Mouse (Mus musculus) liver, embryonic 18 days (tissue): ENCODE results near the gene Psmb4. TPM values are rescaled to one million over a fixed set of nuclear protein-coding genes. Genes with fewer than 3 reads are reported as not detected.

ENCODE experiments used
- polyA plus RNA-seq: library from polyadenylated mRNA; depleted of rRNA; stranded (reverse); fragments of >200 nt; gene quantifications from 2 replicates; pipeline ENCODE4 v1.2.3, GENCODE M21; 2012; rRNA removed

The Psmb4 gene
- polyA plus RNA-seq, result 147 and 165 TPM in 2 replicates

GRCm38 (mm10) chr3:94886316-94887224 is at the start of gene Psmb4:
Psmb4 (minus strand) TSS chr3:94886961.

GRCm38 (mm10) chr3:94932809-94933564 is 46.2 kb upstream of the Psmb4 start, which contains the start of gene Selenbp1:
Selenbp1 (plus strand) TSS chr3:94933056.

GRCm38 (mm10) chr3:94837183-94837890 is 49.4 kb downstream of the Psmb4 start, which contains the start of gene Pogz:
Pogz (plus strand) TSS chr3:94837567.

Other genes starting within 250 kb of the Psmb4 start
- not detected in 2 replicates for gene Gm10972, start 243.8 kb downstream of the Psmb4 start, polyA plus RNA-seq
- 10.1 and 14.4 TPM in 2 replicates for gene Tuft1, start 228.1 kb downstream of the Psmb4 start, polyA plus RNA-seq
- 136 and 216 TPM in 2 replicates for gene Selenbp2, start 193.4 kb downstream of the Psmb4 start, polyA plus RNA-seq
- 9.0 and 10.7 TPM in 2 replicates for gene Cgn, start 100.5 kb downstream of the Psmb4 start, polyA plus RNA-seq
- 4.6 and 6.7 TPM in 2 replicates for gene Pogz, start 49.4 kb downstream of the Psmb4 start, polyA plus RNA-seq
- 200 and 241 TPM in 2 replicates for gene Selenbp1, start 46.1 kb upstream of the Psmb4 start, polyA plus RNA-seq
- 3.5 and 4.1 TPM in 2 replicates for gene Rfx5, start 67.1 kb upstream of the Psmb4 start, polyA plus RNA-seq
- 15.9 and 17.3 TPM in 2 replicates for gene Pi4kb, start 87.8 kb upstream of the Psmb4 start, polyA plus RNA-seq
- gene Zfp687, start 128.5 kb upstream of the Psmb4 start, polyA plus RNA-seq, result 5.1 and 6.5 TPM in 2 replicates
- 111 and 114 TPM in 2 replicates for gene Psmd4, start 155.7 kb upstream of the Psmb4 start, polyA plus RNA-seq
- gene Pip5k1a, start 220.0 kb upstream of the Psmb4 start, polyA plus RNA-seq, result 8.4 and 8.5 TPM in 2 replicates
- 21.2 and 23.2 TPM in 2 replicates for gene Vps72, start 224.1 kb upstream of the Psmb4 start, polyA plus RNA-seq
- 0.30 and 0.40 TPM in 2 replicates for gene Tmod4, start 237.5 kb upstream of the Psmb4 start, polyA plus RNA-seq
- 32.8 and 34.1 TPM in 2 replicates for gene Scnm1, start 247.1 kb upstream of the Psmb4 start, polyA plus RNA-seq
- gene Lysmd1, start 247.1 kb upstream of the Psmb4 start, polyA plus RNA-seq, result 5.0 and 5.1 TPM in 2 replicates